Mouse (Mus musculus) gastrocnemius, postnatal 14 days (tissue): ENCODE measurements around the gene Ints6l. TPM values are rescaled to one million over a fixed set of nuclear protein-coding genes. Genes with fewer than 3 reads are reported as not detected.
"Not testable (repeated sequence)": the region's sequence is repeated elsewhere in the genome, so short reads cannot be mapped to it uniquely, and the experiment has no call there.

Source experiments
- DNase-seq: peaks from one replicate; pipeline ENCODE4 v3.0.0; 2021; ENCODE audit warnings: mixed read lengths
- intact Hi-C: fragments of 180-260 bp; cut with DNase I; formaldehyde crosslinking; loops from one replicate; pipeline ENCODE4 v1.15.1; 2025; ENCODE audit warnings: low total_unique reads
- total RNA-seq, 2 experiments: library from RNA; stranded (reverse); gene quantifications; 2 replicates each; pipeline ENCODE4 v1.2.3; 2021

Gene Ints6l
- total RNA-seq, 2 experiments from 2014 or later: 5.9 to 6.0 TPM

DNA sequence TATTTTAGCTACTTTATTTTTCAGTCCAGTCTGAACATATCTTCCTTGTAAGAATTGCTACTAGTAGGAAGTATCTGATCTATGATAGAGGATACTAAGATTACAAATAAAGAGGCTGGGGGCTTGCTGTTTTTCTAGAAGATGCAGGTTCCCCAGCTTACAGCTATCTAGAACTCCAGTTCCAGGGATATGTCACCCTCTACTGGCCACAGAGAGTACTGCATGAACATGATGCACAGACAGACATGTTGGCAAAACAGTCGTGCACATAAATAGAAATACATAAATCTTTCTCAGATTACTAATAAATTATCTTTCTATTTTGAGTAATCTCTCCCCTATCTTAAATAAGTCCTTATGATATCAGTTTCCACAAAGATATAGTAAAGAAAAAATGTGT, 35.1 kb downstream of the Ints6l start:
- intact Hi-C loops: loop anchor here (5.0 kb wide), 1 partner anchor 62 kb away; no protein-coding TSS in a partner anchor
- DNase-seq: peak; percentile 62

GRCm38 (mm10) chrX:56497241-56497640, 42.6 kb downstream of the Ints6l start:
- peak; percentile 56 for DNase-seq
- intact Hi-C loops: no loop called here

DNA sequence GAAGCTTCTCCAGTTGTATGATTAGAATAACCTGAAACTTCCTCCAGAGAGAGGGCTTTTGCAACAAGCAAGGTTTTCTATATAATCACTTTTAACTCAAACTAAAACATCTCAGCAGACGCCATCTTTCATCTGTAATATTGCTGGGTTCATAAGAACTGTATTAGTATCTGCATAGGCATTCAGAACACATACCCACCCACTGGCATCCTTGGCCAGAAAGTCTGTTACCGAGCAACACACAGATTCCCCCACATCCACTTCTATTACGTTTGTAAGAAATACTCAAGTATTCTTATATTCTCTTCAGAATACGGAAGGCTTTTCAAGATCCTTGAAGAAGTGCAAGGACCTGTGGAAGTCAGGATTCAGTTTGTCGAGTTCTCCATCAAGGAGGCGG, 69.8 kb downstream of the Ints6l start, which contains the start of gene Gm10477:
Gene Gm10477, plus strand, starts transcription at position 301 of the 400 bp plus-strand sequence.
- DNase-seq, intact Hi-C loops: not testable (repeated sequence)

GRCm38 (mm10) chrX:56531266-56531665, 76.6 kb downstream of the Ints6l start:
- peak; percentile 38 for DNase-seq
- intact Hi-C loops: no loop called here

- DNase-seq: no peak
- intact Hi-C loops: no loop called here
Measured at GRCm38 (mm10) chrX:56537162-56537561, 82.5 kb downstream of the Ints6l start.

DNA sequence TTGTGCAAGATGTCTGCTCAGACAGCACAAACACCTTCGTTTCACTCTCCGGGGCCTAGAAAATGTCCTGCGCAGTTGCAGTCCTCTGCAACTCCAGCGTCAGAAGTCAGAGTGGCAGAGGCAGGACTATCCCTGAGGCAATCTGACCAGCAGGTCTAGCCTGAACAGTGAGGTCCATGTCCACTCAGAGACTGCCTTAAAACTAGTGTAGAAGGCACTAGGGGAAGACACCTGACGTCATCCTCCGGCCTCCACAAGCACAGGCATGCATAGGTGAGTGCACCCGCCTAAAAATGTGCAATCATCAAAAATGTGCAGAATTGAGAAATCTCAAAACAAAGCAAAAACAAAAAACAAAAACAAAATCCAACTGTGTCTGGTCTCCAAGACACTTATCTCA, 94.8 kb downstream of the Ints6l start, which contains the start of gene Gm648:
Gene Gm648, minus strand, starts transcription at position 101 of the 400 bp plus-strand sequence.
- intact Hi-C loops: no loop called here
- no peak for DNase-seq

- no peak for DNase-seq
- intact Hi-C loops: no loop called here
Measured at GRCm38 (mm10) chrX:56553584-56553983, 98.9 kb downstream of the Ints6l start.

Other genes with a start within 250 kb of the Ints6l start
- not detected for gene Gm773, start 242.0 kb upstream of the Ints6l start, total RNA-seq
- gene Zfp449, start 108.5 kb upstream of the Ints6l start, total RNA-seq: 1 to 10 TPM; 2.7 to 3.1 TPM
- gene Smim10l2a, start 80.3 kb upstream of the Ints6l start, total RNA-seq: under 1 TPM; 0.09 to 0.14 TPM
- gene Gm2174, start 6.9 kb upstream of the Ints6l start, total RNA-seq: under 1 TPM in 1 of 2 experiments, not detected in 1; 0.91 TPM
- not detected for gene Gm10477, start 69.9 kb downstream of the Ints6l start, total RNA-seq
- gene Gm648, start 94.7 kb downstream of the Ints6l start, total RNA-seq: not detected
- gene Mmgt1, start 143.2 kb downstream of the Ints6l start, total RNA-seq: 10 to 100 TPM; 16.7 to 17.4 TPM
- 10 to 100 TPM; 14.9 to 19.7 TPM for gene Slc9a6, start 154.9 kb downstream of the Ints6l start, total RNA-seq